Mouse (Mus musculus) left cerebral cortex, adult 18-20 months (tissue): ENCODE measurements at regions not wholly inside any gene's neighbourhood (a gene's known extent, or its start where the extent isn't known, plus 50 kb on each side); places are given as distances from the start of the nearest gene placed in this dataset.
A peak's percentile ranks its signal among the peaks of the same experiment; 100 is the strongest.

Source experiments
- DNase-seq, 2 experiments: peaks; one replicate each; pipeline ENCODE4 v3.0.0; 2021 to 2022; ENCODE audit warnings: low spot score in 2 of 2, mixed read lengths in 1 of 2

- DNase-seq: no peak
Measured at GRCm38 (mm10) chr11:23996250-23996649, 78.6 kb downstream of the A830031A19Rik start.

DNA sequence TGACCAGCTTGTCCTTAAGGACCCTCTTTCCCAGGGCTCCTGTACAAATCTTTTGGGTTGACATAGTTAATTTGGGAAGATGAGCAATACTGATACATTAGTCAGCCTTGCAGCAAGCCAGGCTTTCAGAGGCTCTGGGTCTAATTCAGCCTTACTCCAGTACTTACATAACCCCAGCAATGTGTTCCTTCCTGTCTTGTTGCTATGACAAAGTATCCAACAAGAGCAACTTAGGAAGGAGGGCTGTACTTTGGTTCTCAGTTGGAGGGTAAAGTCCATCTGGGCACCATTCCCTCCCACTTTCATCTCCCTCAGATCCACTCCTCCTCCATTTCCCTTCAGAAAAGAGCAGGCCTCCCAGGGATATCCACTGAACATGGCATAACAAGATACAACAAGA is 80.7 kb downstream of the A830031A19Rik start:
- no peak for DNase-seq

DNA sequence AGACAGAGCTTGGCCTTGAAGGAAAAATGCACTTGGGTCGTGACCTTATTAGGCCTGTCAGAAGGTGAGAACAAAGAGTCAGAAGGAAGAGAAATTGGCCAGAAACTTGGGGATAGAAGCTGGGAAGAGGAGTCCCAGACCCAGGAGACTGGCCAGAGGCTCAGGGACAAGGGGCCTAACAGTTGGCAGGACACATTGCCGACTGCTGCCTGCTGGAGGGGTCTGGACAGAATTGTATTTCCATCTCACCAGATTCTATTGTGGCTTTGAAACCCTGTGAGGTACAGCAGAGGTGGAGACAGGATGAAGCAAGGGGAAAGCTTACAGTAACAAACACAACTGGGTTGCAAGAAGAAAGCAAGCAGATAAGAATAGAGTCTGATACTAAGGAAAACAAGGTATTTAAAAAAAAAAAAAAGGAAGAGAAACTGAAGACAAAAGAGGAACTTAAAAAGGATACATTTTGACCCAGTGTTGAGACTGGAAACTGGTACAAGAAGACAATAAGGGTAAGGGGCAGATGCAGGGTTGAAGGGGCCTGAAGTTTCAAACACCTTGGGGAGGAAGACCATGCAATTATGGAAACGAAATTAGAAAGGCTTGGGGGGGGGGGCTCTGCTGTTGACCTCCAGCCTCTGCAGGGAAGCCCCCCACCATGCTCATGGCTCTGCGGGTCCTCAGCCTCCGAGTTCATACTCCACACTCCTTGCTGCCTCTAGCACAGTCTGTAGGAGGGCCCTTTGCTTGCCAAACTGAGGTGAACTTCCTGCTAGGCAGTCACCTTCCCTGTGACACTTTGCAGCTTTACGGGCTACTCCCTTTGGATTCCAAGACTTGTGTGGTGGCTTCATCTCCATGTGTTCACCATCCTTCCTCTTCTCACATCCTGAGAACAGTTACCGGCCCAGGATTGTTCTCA is 87.1 kb downstream of the A830031A19Rik start:
- no peak for DNase-seq

GRCm38 (mm10) chr11:23985231-23985630 is 89.6 kb downstream of the A830031A19Rik start:
- DNase-seq: no peak

- DNase-seq: peak; percentile 83 to 88
Measured at GRCm38 (mm10) chr11:23979332-23979731, 84.3 kb upstream of the Papolg start.

GRCm38 (mm10) chr11:23978300-23978699 is 83.2 kb upstream of the Papolg start:
- no peak for DNase-seq

DNA sequence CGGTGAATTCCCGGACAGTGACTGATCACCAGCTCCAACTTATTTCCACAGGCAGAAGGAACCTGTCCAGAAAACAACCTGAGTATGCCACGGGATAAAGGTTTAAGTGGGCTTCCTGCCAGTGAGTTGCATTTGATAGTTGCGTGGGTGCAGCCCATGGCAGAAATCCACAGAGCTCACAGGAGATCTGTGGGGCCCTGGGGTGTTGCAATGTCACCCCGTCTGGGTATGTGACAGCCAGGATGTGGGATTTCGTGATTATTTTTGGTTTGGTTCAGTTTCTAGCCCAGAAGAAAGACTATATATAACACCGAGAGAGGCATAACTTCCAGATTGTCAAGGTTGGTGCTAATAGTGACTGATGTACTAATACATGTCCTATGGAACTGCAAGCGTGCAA is 82.0 kb upstream of the Papolg start:
- DNase-seq: peak in 1 of 2 experiments; percentile 26

GRCm38 (mm10) chr11:23954323-23954722 is 59.3 kb upstream of the Papolg start:
- DNase-seq: no peak

DNA sequence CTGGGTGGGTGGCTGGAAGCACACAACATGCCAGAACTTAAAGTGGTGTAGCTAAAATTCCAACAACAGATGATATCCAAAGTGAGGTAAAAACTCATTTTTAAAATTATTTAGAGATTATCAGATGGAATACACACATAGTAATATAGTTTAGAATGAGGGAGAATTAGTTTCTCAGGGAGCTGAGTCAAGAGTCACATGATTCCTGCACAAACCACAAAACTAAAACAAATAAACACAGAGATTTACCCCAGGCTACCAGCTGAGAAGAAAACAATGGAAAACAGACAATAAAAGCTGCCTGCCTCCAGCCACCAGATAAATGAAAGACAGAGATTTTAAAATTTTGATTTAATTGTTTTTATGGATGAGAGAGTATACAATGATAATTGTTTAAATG is 50.9 kb upstream of the Papolg start:
- no peak for DNase-seq
